Mouse (Mus musculus) left cerebral cortex, postnatal 25 days (tissue): ENCODE measurements around the gene Snrpd3. TPM values are rescaled to one million over a fixed set of nuclear protein-coding genes. Genes with fewer than 3 reads are reported as not detected.
"Not testable (repeated sequence)": the region's sequence is repeated elsewhere in the genome, so short reads cannot be mapped to it uniquely, and the experiment has no call there.

Experiments
- DNase-seq, 2 experiments: peaks; one replicate each; pipeline ENCODE4 v3.0.0; 2022; ENCODE audit warnings: low spot score in 2 of 2, mixed read lengths in 1 of 2
- intact Hi-C: fragments of 180-260 bp; cut with DNase I; formaldehyde crosslinking; loops from one replicate; pipeline ENCODE4 v1.15.1; 2025
- total RNA-seq, 2 experiments: library from RNA; stranded (reverse); gene quantifications; 2 replicates each; pipeline ENCODE4 v1.2.3; 2021

Gene Snrpd3
- total RNA-seq, 2 experiments from 2014 or later, result 71.6 to 77.3 TPM

- DNase-seq, result no peak
- intact Hi-C loops, result no loop called here
Measured at GRCm38 (mm10) chr10:75521643-75522042, 4.3 kb downstream of the Snrpd3 start.

- not testable (repeated sequence) for DNase-seq
Measured at GRCm38 (mm10) chr10:75525450-75525849, 8.1 kb downstream of the Snrpd3 start.

GRCm38 (mm10) chr10:75530322-75530721 lies 13.0 kb downstream of the Snrpd3 start:
- no peak for DNase-seq
- intact Hi-C loops, result no loop called here

More at GRCm38 (mm10) chr10:75525450-75525849, 8.1 kb downstream of the Snrpd3 start:
- intact Hi-C loops, result not testable (repeated sequence)

- DNase-seq, result peak in 1 of 2 experiments; percentile 31
- intact Hi-C loops, result no loop called here
Measured at GRCm38 (mm10) chr10:75531532-75532090, 14.3 kb downstream of the Snrpd3 start.

GRCm38 (mm10) chr10:75534216-75534615 lies 16.9 kb downstream of the Snrpd3 start:
- intact Hi-C loops, result no loop called here
- DNase-seq, result no peak

GRCm38 (mm10) chr10:75534934-75535333 lies 17.6 kb downstream of the Snrpd3 start:
- intact Hi-C loops, result no loop called here
- peak in 1 of 2 experiments; percentile 11 for DNase-seq

GRCm38 (mm10) chr10:75535423-75535822 lies 18.1 kb downstream of the Snrpd3 start:
- intact Hi-C loops, result no loop called here
- DNase-seq, result no peak

- no peak for DNase-seq
- intact Hi-C loops, result no loop called here
Measured at GRCm38 (mm10) chr10:75536123-75536522, 18.8 kb downstream of the Snrpd3 start.

- no peak for DNase-seq
- intact Hi-C loops, result no loop called here
Measured at GRCm38 (mm10) chr10:75547901-75548300, 30.6 kb downstream of the Snrpd3 start.

GRCm38 (mm10) chr10:75548486-75548885 lies 31.1 kb downstream of the Snrpd3 start:
- intact Hi-C loops, result no loop called here
- peak in 1 of 2 experiments; percentile 30 for DNase-seq

- intact Hi-C loops, result no loop called here
Measured at GRCm38 (mm10) chr10:75549886-75550285, 32.5 kb downstream of the Snrpd3 start.

GRCm38 (mm10) chr10:75551175-75551574 lies 33.8 kb downstream of the Snrpd3 start:
- intact Hi-C loops, result no loop called here
- DNase-seq, result no peak

More at GRCm38 (mm10) chr10:75549886-75550285, 32.5 kb downstream of the Snrpd3 start:
- peak in 1 of 2 experiments; percentile 19 for DNase-seq

GRCm38 (mm10) chr10:75552106-75552505 lies 34.8 kb downstream of the Snrpd3 start:
- no peak for DNase-seq

GRCm38 (mm10) chr10:75552701-75553450 lies 35.5 kb downstream of the Snrpd3 start:
- intact Hi-C loops, result no loop called here
- no peak for DNase-seq

More at GRCm38 (mm10) chr10:75552106-75552505, 34.8 kb downstream of the Snrpd3 start:
- intact Hi-C loops, result no loop called here

GRCm38 (mm10) chr10:75554090-75554489 lies 36.7 kb downstream of the Snrpd3 start:
- no peak for DNase-seq
- intact Hi-C loops, result no loop called here

- no peak for DNase-seq
- intact Hi-C loops, result no loop called here
Measured at GRCm38 (mm10) chr10:75555557-75555956, 38.2 kb downstream of the Snrpd3 start.

GRCm38 (mm10) chr10:75556026-75556425 lies 38.7 kb downstream of the Snrpd3 start:
- intact Hi-C loops, result loop anchor here (2.0 kb wide), 1 partner anchor 39 kb away; the partner anchor contains the start of genes Gucd1 and Snrpd3

GRCm38 (mm10) chr10:75558515-75558914 lies 41.2 kb downstream of the Snrpd3 start:
- intact Hi-C loops, result no loop called here
- peak in 1 of 2 experiments; percentile 57 for DNase-seq

More at GRCm38 (mm10) chr10:75556026-75556425, 38.7 kb downstream of the Snrpd3 start:
- DNase-seq, result peak; percentile 59 to 82

GRCm38 (mm10) chr10:75559041-75559675 lies 41.8 kb downstream of the Snrpd3 start:
- no peak for DNase-seq
- intact Hi-C loops, result no loop called here
